Mouse (Mus musculus): Measurements from ENCODE around the gene Ube2b. TPM values are rescaled to one million over a fixed set of nuclear protein-coding genes. Genes with fewer than 3 reads are reported as not detected.

Gene Ube2b
- polyA plus RNA-seq, 1 experiment from 2014 or later: 152 TPM

GRCm38 (mm10) chr11:51937361-51937781 is 63.2 kb downstream of the Ube2b start:
- no peak for ATAC-seq (ENCODE audit: insufficient number of reproducible peaks, insufficient read depth, low FRiP score, low read depth)
- H3K4me1 ChIP-seq (ENCODE audit: control insufficient read depth, insufficient read depth, low read length): no peaks in the 10 kb centered on the region
- 64% methylated on average over 6 of the region's 6 CpGs for WGBS
- H3K4me2 ChIP-seq (replicated peaks; ENCODE audit: low read depth, low read length): no peak overlapping the region
- no peak overlapping the region for H3K27ac ChIP-seq (ENCODE audit: low read length)
- H3K9me3 ChIP-seq (ENCODE audit: control insufficient read depth, low read depth, low read length): no peaks in the 10 kb centered on the region
- no peak overlapping the region for H3K9ac ChIP-seq (replicated peaks; ENCODE audit: low read depth, low read length)
- no peaks in the 10 kb centered on the region for H3K36me3 ChIP-seq (ENCODE audit: control insufficient read depth, insufficient read depth, low read length)
- no peak overlapping the region for H3K4me3 ChIP-seq (ENCODE audit: low read depth, low read length)
- no peaks in the 10 kb centered on the region for H3K27me3 ChIP-seq (ENCODE audit: control insufficient read depth, insufficient read depth, low read length)

DNA sequence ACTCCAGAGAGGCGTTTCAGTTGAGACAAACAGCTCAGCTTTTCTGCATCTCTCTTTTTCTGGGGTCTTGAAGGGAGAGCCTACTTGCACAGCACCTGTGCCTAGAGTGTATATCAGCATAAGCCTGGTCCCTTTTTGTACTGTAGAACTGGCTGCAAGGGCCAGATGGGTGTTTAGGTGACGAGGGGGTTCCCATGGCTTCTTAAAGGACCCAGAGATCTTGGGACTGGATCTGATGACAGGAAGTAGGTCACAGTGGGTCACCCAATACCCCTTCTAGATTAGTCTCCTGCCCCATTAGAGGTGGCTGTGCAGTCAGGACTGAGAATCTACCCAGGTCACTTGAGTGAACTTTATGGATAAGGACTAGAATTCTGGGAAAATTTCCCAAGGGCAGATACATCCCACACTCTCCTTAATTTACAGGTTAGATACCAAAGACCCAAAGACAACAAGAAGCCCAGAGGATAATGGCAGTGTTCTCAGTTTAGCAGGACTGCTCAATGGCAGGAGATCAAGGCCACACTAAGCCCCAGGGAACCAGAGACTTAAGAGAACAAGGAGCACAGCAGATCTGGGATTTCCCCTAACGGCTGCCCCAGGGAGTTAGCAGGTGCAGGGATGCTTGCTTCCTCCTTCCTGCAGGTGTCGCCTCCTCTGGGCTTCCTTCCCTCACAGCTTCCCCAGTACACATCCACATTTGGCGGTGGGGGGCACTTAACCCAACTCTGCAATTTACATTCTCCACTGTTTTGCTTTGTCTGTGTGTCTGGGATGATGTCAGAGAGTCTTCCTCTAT is 64.7 kb downstream of the Ube2b start:
- Histone ChIP-seq H3K4me1 (ENCODE audit: control insufficient read depth, insufficient read depth, low read length) (no peaks in the 10 kb centered on the region), H3K36me3 (ENCODE audit: control insufficient read depth, insufficient read depth, low read length) (no peaks in the 10 kb centered on the region), H3K27me3 (ENCODE audit: control insufficient read depth, insufficient read depth, low read length) (no peaks in the 10 kb centered on the region), H3K4me3 (ENCODE audit: low read depth, low read length) (no peak overlapping the region), H3K27ac (ENCODE audit: low read length) (no peak overlapping the region), H3K9ac (replicated peaks; ENCODE audit: low read depth, low read length) (no peak overlapping the region), H3K4me2 (replicated peaks; ENCODE audit: low read depth, low read length) (no peak overlapping the region), H3K9me3 (ENCODE audit: control insufficient read depth, low read depth, low read length) (no peaks in the 10 kb centered on the region)
- ATAC-seq (ENCODE audit: insufficient number of reproducible peaks, insufficient read depth, low FRiP score, low read depth): no peak
- 46% methylated on average over 5 of the region's 5 CpGs for WGBS

Other genes with a start within 250 kb of the Ube2b start
- gene Sec24a, start 237.1 kb downstream of the Ube2b start, polyA plus RNA-seq (2014; fragmentation: Nextera tagmentation; extraction: Ambion mirVana): 19.0 and 19.7 TPM in 2 replicates
- gene Sar1b, start 237.1 kb downstream of the Ube2b start, polyA plus RNA-seq (2014; fragmentation: Nextera tagmentation; extraction: Ambion mirVana): 109 and 111 TPM in 2 replicates
- 1.5 and 1.8 TPM in 2 replicates for gene Jade2, start 143.1 kb downstream of the Ube2b start, polyA plus RNA-seq (2014; fragmentation: Nextera tagmentation; extraction: Ambion mirVana)
- gene Cdkn2aipnl, start 33.1 kb downstream of the Ube2b start, polyA plus RNA-seq (2014; fragmentation: Nextera tagmentation; extraction: Ambion mirVana): 86.8 and 96.2 TPM in 2 replicates
- gene Cdkl3, start 3.5 kb upstream of the Ube2b start, polyA plus RNA-seq (2014; fragmentation: Nextera tagmentation; extraction: Ambion mirVana): 9.3 TPM in 2 replicates
- 88.3 and 91.0 TPM in 2 replicates for gene Ppp2ca, start 97.9 kb upstream of the Ube2b start, polyA plus RNA-seq (2014; fragmentation: Nextera tagmentation; extraction: Ambion mirVana)
- gene Olfr1373, start 144.8 kb upstream of the Ube2b start, polyA plus RNA-seq (2014; fragmentation: Nextera tagmentation; extraction: Ambion mirVana): not detected in 2 replicates
- gene Olfr1371, start 213.2 kb upstream of the Ube2b start, polyA plus RNA-seq (2014; fragmentation: Nextera tagmentation; extraction: Ambion mirVana): not detected in 2 replicates
- gene Skp1a, start 231.2 kb upstream of the Ube2b start, polyA plus RNA-seq (2014; fragmentation: Nextera tagmentation; extraction: Ambion mirVana): 800 and 831 TPM in 2 replicates